Mouse (Mus musculus) midbrain, postnatal 0 days (tissue): ENCODE measurements at regions not wholly inside any gene's neighbourhood (a gene's known extent, or its start where the extent isn't known, plus 50 kb on each side); places are given as distances from the start of the nearest gene placed in this dataset.
A peak's percentile ranks its signal among the peaks of the same experiment; 100 is the strongest.

Experiments used
- ATAC-seq: fragments of 200-750 bp; cut with Nextera tagmentation; 2 replicates; pipeline ENCODE4 v1.8.0; 2017; ENCODE audit warnings: moderate number of reproducible peaks, mild to moderate bottlenecking, moderate TSS enrichment, moderate library complexity; ENCODE audit not compliant: low FRiP score
- DNase-seq: peaks from one replicate; pipeline ENCODE4 v3.0.0-alpha.2; 2015; ENCODE audit warnings: low spot score
- H3K27ac ChIP-seq: fragments of 300-500 bp; sonication (generic); 2 replicates; pipeline ENCODE4 v1.5.1; 2014; ENCODE audit warnings: low read depth, mild to moderate bottlenecking, low read length, mixed read lengths
- H3K27me3 ChIP-seq: fragments of 300-500 bp; sonication (generic); 2 replicates; pipeline ENCODE4 v1.6.1; 2014; ENCODE audit warnings: low read length, control low read depth, mixed read lengths; ENCODE audit not compliant: insufficient read depth
- H3K36me3 ChIP-seq: fragments of 300-500 bp; sonication (generic); 2 replicates; pipeline ENCODE4 v1.6.1; 2014; ENCODE audit warnings: low read length, control low read depth, mixed read lengths; ENCODE audit not compliant: insufficient read depth
- H3K4me1 ChIP-seq: fragments of 300-500 bp; sonication (generic); 2 replicates; pipeline ENCODE4 v1.6.1; 2014; ENCODE audit warnings: mild to moderate bottlenecking, control low read depth, antibody characterized with exemption, low read length, mixed read lengths; ENCODE audit not compliant: insufficient read depth
- H3K4me2 ChIP-seq: fragments of 300-500 bp; sonication (generic); 2 replicates; pipeline ENCODE4 v1.6.1; 2014; ENCODE audit warnings: low read depth, mild to moderate bottlenecking, low read length, mixed read lengths; ENCODE audit not compliant: poor library complexity, severe bottlenecking
- H3K4me3 ChIP-seq: fragments of 300-500 bp; sonication (generic); 2 replicates; pipeline ENCODE4 v1.5.1; 2014; ENCODE audit warnings: low read depth, mild to moderate bottlenecking, low read length, moderate library complexity
- H3K9ac ChIP-seq: fragments of 300-500 bp; sonication (generic); replicated peaks from 2 replicates; pipeline ENCODE4 v1.6.1; 2014; ENCODE audit warnings: mild to moderate bottlenecking, low read length, moderate library complexity, mixed read lengths; ENCODE audit not compliant: poor library complexity, severe bottlenecking
- H3K9me3 ChIP-seq: fragments of 300-500 bp; sonication (generic); 2 replicates; pipeline ENCODE4 v1.6.1; 2016; ENCODE audit warnings: low read length, control low read depth
- CTCF ChIP-seq: IDR thresholded peaks from 2 replicates; pipeline ENCODE4 v1.5.1; 2016; ENCODE audit warnings: antibody characterized with exemption, mild to moderate bottlenecking
- WGBS: fragments of 180-500 bp; shearing (Covaris S2); extraction: QIAGEN DNeasy Blood & Tissue Kit; methylation state at CpG from one replicate; pipeline ENCODE4 v1.1.7; 2014; 5-methylcytosine and 5-hydroxymethylcytosine counted together

GRCm38 (mm10) chr15:33975077-33975476, 382.6 kb downstream of the 9430069I07Rik start:
- no peak overlapping the region for H3K27ac ChIP-seq
- WGBS = 36% methylated on average over 1 of the region's 1 CpGs
- no peaks in the 10 kb centered on the region for H3K27me3 ChIP-seq
- DNase-seq (peak; percentile 44), ATAC-seq (no peak)
- no peak overlapping the region for H3K4me2 ChIP-seq
- no peak overlapping the region for H3K9ac ChIP-seq
- H3K36me3 ChIP-seq = no peaks in the 10 kb centered on the region
- no peaks in the 10 kb centered on the region for H3K9me3 ChIP-seq
- peak; percentile 67 for TF ChIP-seq CTCF
- no peak overlapping the region for H3K4me3 ChIP-seq
- no peaks in the 10 kb centered on the region for H3K4me1 ChIP-seq

GRCm38 (mm10) chr15:33973466-33973865, 384.2 kb downstream of the 9430069I07Rik start:
- H3K9me3 ChIP-seq = no peaks in the 10 kb centered on the region
- ATAC-seq = no peak
- 79% methylated on average over 3 of the region's 3 CpGs for WGBS

GRCm38 (mm10) chr15:33969409-33969808, 388.3 kb downstream of the 9430069I07Rik start:
- WGBS = 59% methylated on average over 1 of the region's 1 CpGs
- no peak overlapping the region for H3K27ac ChIP-seq
- no peak overlapping the region for H3K9ac ChIP-seq
- H3K4me3 ChIP-seq = no peak overlapping the region
- no peak for DNase-seq
- no peaks in the 10 kb centered on the region for H3K27me3 ChIP-seq
- H3K9me3 ChIP-seq = no peaks in the 10 kb centered on the region
- no peak for ATAC-seq
- no peaks in the 10 kb centered on the region for H3K4me1 ChIP-seq
- no peaks in the 10 kb centered on the region for H3K36me3 ChIP-seq
- no peak overlapping the region for H3K4me2 ChIP-seq
- TF ChIP-seq CTCF = no peak

More at GRCm38 (mm10) chr15:33973466-33973865, 384.2 kb downstream of the 9430069I07Rik start:
- Histone ChIP-seq H3K36me3 (no peaks in the 10 kb centered on the region), H3K27ac (no peak overlapping the region), H3K27me3 (no peaks in the 10 kb centered on the region), H3K4me3 (no peak overlapping the region), H3K4me1 (no peaks in the 10 kb centered on the region), H3K4me2 (no peak overlapping the region), H3K9ac (no peak overlapping the region)
- TF ChIP-seq CTCF = no peak
- DNase-seq = no peak

- H3K27me3 ChIP-seq = no peaks in the 10 kb centered on the region
- DNase-seq (peak; percentile 65), ATAC-seq (peak; percentile 65; the same call in 1 of the 2 replicates)
- 71% methylated on average over 4 of the region's 4 CpGs for WGBS
- no peak overlapping the region for H3K9ac ChIP-seq
- H3K4me1 ChIP-seq = no peaks in the 10 kb centered on the region
- H3K4me2 ChIP-seq = no peak overlapping the region
- H3K27ac ChIP-seq = no peak overlapping the region
- no peak overlapping the region for H3K4me3 ChIP-seq
- no peaks in the 10 kb centered on the region for H3K36me3 ChIP-seq
- no peak for TF ChIP-seq CTCF
- H3K9me3 ChIP-seq = no peaks in the 10 kb centered on the region
These were observed 422.5 kb downstream of the 9430069I07Rik start for GRCm38 (mm10) chr15:33935013-33935664.

GRCm38 (mm10) chr15:33926446-33926845, 431.2 kb downstream of the 9430069I07Rik start:
- peak; percentile 63; the same call in 1 of the 2 replicates for ATAC-seq
- Histone ChIP-seq H3K4me3 (no peak overlapping the region), H3K27me3 (no peaks in the 10 kb centered on the region), H3K9ac (no peak overlapping the region), H3K36me3 (no peaks in the 10 kb centered on the region), H3K4me1 (no peaks in the 10 kb centered on the region), H3K27ac (no peak overlapping the region), H3K4me2 (no peak overlapping the region), H3K9me3 (no peaks in the 10 kb centered on the region)
- no peak for DNase-seq
- TF ChIP-seq CTCF = no peak
- 36% methylated on average over 2 of the region's 2 CpGs for WGBS

GRCm38 (mm10) chr15:33924094-33924890, 433.4 kb downstream of the 9430069I07Rik start:
- no peak overlapping the region for H3K9ac ChIP-seq
- H3K36me3 ChIP-seq = no peaks in the 10 kb centered on the region
- no peak overlapping the region for H3K4me3 ChIP-seq
- ATAC-seq = no peak
- H3K27me3 ChIP-seq = no peaks in the 10 kb centered on the region
- peak; percentile 24 for DNase-seq
- no peaks in the 10 kb centered on the region for H3K4me1 ChIP-seq
- H3K9me3 ChIP-seq = no peaks in the 10 kb centered on the region
- WGBS = 64% methylated on average over 5 of the region's 5 CpGs
- no peak overlapping the region for H3K27ac ChIP-seq
- TF ChIP-seq CTCF = no peak
- H3K4me2 ChIP-seq = no peak overlapping the region
